Mouse (Mus musculus) liver, embryonic 14 days (tissue): ENCODE measurements around the gene Rhox3h. TPM values are rescaled to one million over a fixed set of nuclear protein-coding genes. Genes with fewer than 3 reads are reported as not detected.

Experiments
- polyA plus RNA-seq: library from polyadenylated mRNA; depleted of rRNA; stranded (reverse); fragments of >200 nt; gene quantifications from 2 replicates; pipeline ENCODE4 v1.2.3, GENCODE M21; 2012; rRNA removed

Gene Rhox3h
- polyA plus RNA-seq: not detected in 2 replicates

DNA sequence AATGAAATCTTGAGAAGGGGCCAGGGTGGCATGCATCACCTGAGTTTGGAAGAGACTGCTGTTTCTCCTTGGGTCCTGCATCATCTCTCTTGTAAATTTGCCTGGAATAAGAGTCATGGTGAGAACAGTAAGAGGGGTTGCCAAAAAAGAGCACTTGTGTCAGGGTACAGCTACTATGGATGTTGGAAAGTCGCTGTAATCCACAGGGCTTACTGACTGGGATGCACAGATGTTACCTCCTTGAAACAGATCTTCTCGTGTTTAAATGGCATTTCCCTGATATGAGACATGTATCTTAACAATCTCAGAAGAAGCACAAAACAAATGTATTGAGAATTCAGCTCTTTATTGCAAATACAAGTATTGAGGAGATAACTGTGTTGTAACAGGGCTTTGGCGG, at the start of gene Rhox3h:
Rhox3h (minus strand) TSS at position 101 of the 400 bp plus-strand sequence.

DNA sequence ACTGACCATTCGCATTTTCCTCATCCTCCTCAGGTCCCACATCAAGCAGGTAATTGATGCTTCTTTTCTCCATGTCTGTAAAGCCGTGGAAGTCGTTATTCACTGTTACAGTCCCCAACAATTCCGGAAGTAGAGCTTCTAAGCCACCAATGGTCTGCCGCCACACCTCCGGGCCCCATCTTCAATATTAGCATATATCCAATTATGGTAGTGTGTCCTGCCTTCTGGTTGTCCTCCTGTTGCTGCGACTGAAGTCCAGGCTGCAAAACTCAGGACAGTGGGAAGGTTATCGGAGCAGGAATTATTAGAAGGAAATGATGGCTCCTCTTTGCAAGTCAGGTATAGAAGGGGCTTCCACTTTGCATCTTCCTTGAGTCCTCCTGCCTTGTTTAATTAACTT, 4.6 kb upstream of the Rhox3h start, which contains the start of gene Rhox2h:
Rhox2h (minus strand) TSS at position 101 of the 400 bp plus-strand sequence.

DNA sequence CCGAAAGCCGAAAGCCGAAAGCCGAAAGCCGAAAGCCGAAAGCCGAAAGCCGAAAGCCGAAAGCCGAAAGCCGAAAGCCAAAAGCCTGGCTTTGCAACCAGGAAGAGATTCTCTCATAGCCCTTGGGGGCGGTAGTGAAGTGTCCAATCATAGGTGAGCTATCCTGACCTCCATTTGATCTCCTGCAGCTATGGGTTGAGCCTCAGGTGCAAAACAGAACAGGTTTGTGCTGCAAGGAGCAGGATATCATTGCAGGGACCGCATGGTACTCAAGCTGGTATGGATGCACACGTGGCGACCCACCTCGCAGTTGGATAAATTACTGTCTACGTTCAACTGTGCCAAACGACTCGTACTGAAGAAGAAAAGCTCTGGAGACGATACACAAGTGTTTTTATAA, 17.3 kb downstream of the Rhox3h start, which contains the start of gene Rhox4g:
Rhox4g (minus strand) TSS at position 101 of the 400 bp plus-strand sequence.

DNA sequence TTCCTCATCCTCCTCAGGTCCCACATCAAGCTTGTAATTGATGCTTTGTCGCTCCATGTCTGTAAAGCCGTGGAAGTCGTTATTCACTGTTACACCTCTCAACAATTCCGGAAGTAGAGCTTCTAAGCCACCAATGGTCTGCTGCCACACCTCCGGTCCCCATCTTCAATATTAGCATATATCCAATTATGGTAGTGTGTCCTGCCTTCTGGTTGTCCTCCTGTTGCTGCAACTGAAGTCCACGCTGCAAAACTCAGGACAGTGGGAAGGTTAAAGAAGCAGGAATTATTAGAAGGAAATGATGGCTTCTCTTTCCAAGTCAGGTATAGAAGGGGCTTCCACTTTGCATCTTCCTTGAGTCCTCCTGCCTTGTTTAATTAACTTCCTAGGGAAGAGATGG, 25.2 kb downstream of the Rhox3h start, which contains the start of gene Rhox2g:
Rhox2g (minus strand) TSS at position 101 of the 400 bp plus-strand sequence.

DNA sequence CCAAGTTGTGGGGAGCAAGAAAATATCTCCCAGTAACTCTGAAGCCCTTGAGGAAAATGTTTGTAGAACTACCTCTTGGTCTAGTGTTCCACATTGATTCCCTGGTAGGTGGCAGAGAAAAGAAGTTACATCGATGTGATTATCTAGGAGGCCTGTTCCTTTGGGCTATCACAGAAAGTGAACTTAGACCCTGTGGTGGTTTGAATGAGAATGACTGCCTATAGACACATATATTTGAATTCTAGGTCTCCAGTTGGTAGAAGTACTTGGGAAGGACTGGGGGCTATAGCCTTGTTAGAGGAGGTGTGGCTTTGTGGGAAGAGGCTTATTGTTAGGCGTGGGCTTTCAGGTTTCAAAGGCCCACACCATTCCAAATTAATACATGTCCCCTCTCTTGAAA, 40.1 kb downstream of the Rhox3h start, which contains the start of gene Rhox3g:
Rhox3g (minus strand) TSS at position 101 of the 400 bp plus-strand sequence.

Other genes with a start within 250 kb of the Rhox3h start
- gene Rhox4b, start 236.3 kb downstream of the Rhox3h start, polyA plus RNA-seq: 0.02 TPM in 1 of 2 replicates, not detected in the other
- gene Rhox2c, start 215.1 kb downstream of the Rhox3h start, polyA plus RNA-seq: not detected in 2 replicates
- not detected in 2 replicates for gene Rhox3c, start 210.2 kb downstream of the Rhox3h start, polyA plus RNA-seq
- gene Rhox4c, start 188.4 kb downstream of the Rhox3h start, polyA plus RNA-seq: not detected in 2 replicates
- gene Rhox2d, start 175.3 kb downstream of the Rhox3h start, polyA plus RNA-seq: not detected in 2 replicates
- not detected in 2 replicates for gene Rhox4d, start 154.4 kb downstream of the Rhox3h start, polyA plus RNA-seq
- not detected in 2 replicates for gene Rhox2e, start 138.3 kb downstream of the Rhox3h start, polyA plus RNA-seq
- not detected in 2 replicates for gene Rhox3e, start 126.7 kb downstream of the Rhox3h start, polyA plus RNA-seq
- not detected in 2 replicates for gene Rhox4e, start 111.4 kb downstream of the Rhox3h start, polyA plus RNA-seq
- not detected in 2 replicates for gene Rhox2f, start 97.4 kb downstream of the Rhox3h start, polyA plus RNA-seq
- not detected in 2 replicates for gene Rhox3f, start 87.8 kb downstream of the Rhox3h start, polyA plus RNA-seq
- not detected in 2 replicates for gene Rhox4f, start 61.1 kb downstream of the Rhox3h start, polyA plus RNA-seq
- not detected in 2 replicates for gene Rhox3g, start 40.2 kb downstream of the Rhox3h start, polyA plus RNA-seq
- gene Rhox2g, start 25.3 kb downstream of the Rhox3h start, polyA plus RNA-seq: not detected in 2 replicates
- gene Rhox4g, start 17.4 kb downstream of the Rhox3h start, polyA plus RNA-seq: not detected in 2 replicates
- gene Rhox2h, start 4.5 kb upstream of the Rhox3h start, polyA plus RNA-seq: not detected in 2 replicates
- 1.4 TPM in 2 replicates for gene Rhox5, start 136.1 kb upstream of the Rhox3h start, polyA plus RNA-seq
- 0.09 and 0.25 TPM in 2 replicates for gene Rhox6, start 158.1 kb upstream of the Rhox3h start, polyA plus RNA-seq
- not detected in 2 replicates for gene Rhox7a, start 162.9 kb upstream of the Rhox3h start, polyA plus RNA-seq
- not detected in 2 replicates for gene Rhox8, start 210.2 kb upstream of the Rhox3h start, polyA plus RNA-seq
- not detected in 2 replicates for gene Rhox7b, start 228.5 kb upstream of the Rhox3h start, polyA plus RNA-seq
- 0.30 TPM in 1 of 2 replicates, not detected in the other for gene Rhox9, start 233.0 kb upstream of the Rhox3h start, polyA plus RNA-seq